Mouse (Mus musculus) adrenal gland, postnatal 36 days (tissue): ENCODE data around the gene Psme2. TPM values are rescaled to one million over a fixed set of nuclear protein-coding genes. Genes with fewer than 3 reads are reported as not detected.

Source experiments
- DNase-seq, 2 experiments: peaks; one replicate each; pipeline ENCODE4 v3.0.0; 2021; ENCODE audit warnings: mixed read lengths in 1 of 2
- total RNA-seq, 2 experiments: library from RNA; stranded (reverse); gene quantifications; 2 replicates each; pipeline ENCODE4 v1.2.3; 2021

The Psme2 gene
- total RNA-seq, 2 experiments from 2014 or later: 311 to 396 TPM

GRCm38 (mm10) chr14:55596036-55596690 is 5.2 kb upstream of the Psme2 start:
- no peak for DNase-seq

GRCm38 (mm10) chr14:55592226-55592625 is 1.3 kb upstream of the Psme2 start:
- no peak for DNase-seq

GRCm38 (mm10) chr14:55591331-55591891 is 498 bp upstream of the Psme2 start, which contains the start of gene Rnf31:
Rnf31 (plus strand) TSS chr14:55591708.
- DNase-seq: peak; percentile 96 to 97

GRCm38 (mm10) chr14:55589771-55590448 is 1.0 kb downstream of the Psme2 start:
- no peak for DNase-seq

GRCm38 (mm10) chr14:55589271-55589670 is 1.6 kb downstream of the Psme2 start:
- no peak for DNase-seq

GRCm38 (mm10) chr14:55586149-55586548 is 4.8 kb downstream of the Psme2 start:
- no peak for DNase-seq

- DNase-seq: no peak
Observed at GRCm38 (mm10) chr14:55585566-55585960, 5.3 kb downstream of the Psme2 start.

- peak; percentile 93 to 94 for DNase-seq
Observed at GRCm38 (mm10) chr14:55584702-55585565, 6.0 kb downstream of the Psme2 start, which contains the start of gene Emc9. Emc9 (minus strand) TSS chr14:55585302.

- DNase-seq: no peak
Observed at GRCm38 (mm10) chr14:55584303-55584701, 6.6 kb downstream of the Psme2 start.

- peak; percentile 31 to 47 for DNase-seq
Observed at GRCm38 (mm10) chr14:55581981-55582681, 8.8 kb downstream of the Psme2 start.

GRCm38 (mm10) chr14:55580731-55581130 is 10.2 kb downstream of the Psme2 start:
- no peak for DNase-seq

- no peak for DNase-seq
Observed at GRCm38 (mm10) chr14:55579511-55580496, 11.1 kb downstream of the Psme2 start.

GRCm38 (mm10) chr14:55578668-55579269 is 12.1 kb downstream of the Psme2 start:
- peak; percentile 85 for DNase-seq

- DNase-seq: peak; percentile 88 to 92
Observed at GRCm38 (mm10) chr14:55577871-55578667, 12.8 kb downstream of the Psme2 start, which contains the start of gene Psme1. Psme1 (plus strand) TSS chr14:55578123.

GRCm38 (mm10) chr14:55576376-55576775 is 14.5 kb downstream of the Psme2 start:
- DNase-seq: peak in 1 of 2 experiments; percentile 30

- DNase-seq: no peak
Observed at GRCm38 (mm10) chr14:55575711-55576110, 15.2 kb downstream of the Psme2 start.

- peak in 1 of 2 experiments; percentile 42 for DNase-seq
Observed at GRCm38 (mm10) chr14:55575302-55575701, 15.6 kb downstream of the Psme2 start, which contains the start of gene Fitm1. Fitm1 (plus strand) TSS chr14:55575617.

GRCm38 (mm10) chr14:55571760-55572159 is 19.2 kb downstream of the Psme2 start:
- no peak for DNase-seq

- DNase-seq: no peak
Observed at GRCm38 (mm10) chr14:55570588-55570987, 20.3 kb downstream of the Psme2 start.
